Mouse (Mus musculus): ENCODE results near the gene Ckap5. TPM values are rescaled to one million over a fixed set of nuclear protein-coding genes. Genes with fewer than 3 reads are reported as not detected.

The Ckap5 gene
- polyA plus RNA-seq, 1 experiment from 2014 or later, result 123 TPM

GRCm38 (mm10) chr2:91492071-91492635 lies 34.4 kb upstream of the Ckap5 start:
- no peaks in the 10 kb centered on the region for H3K4me1 ChIP-seq (ENCODE audit: control insufficient read depth, insufficient read depth, low read length)
- DNase-seq (ENCODE audit: low spot score) (no peak), ATAC-seq (replicated peaks; ENCODE audit: insufficient number of reproducible peaks, low FRiP score, low TSS enrichment, low read depth) (no peak)
- no peak overlapping the region for H3K4me3 ChIP-seq (ENCODE audit: low read depth, low read length)
- no peaks in the 10 kb centered on the region for H3K27me3 ChIP-seq (ENCODE audit: control insufficient read depth, insufficient read depth, low read length)
- 95% methylated on average over 12 of the region's 12 CpGs for WGBS
- no peak overlapping the region for H3K27ac ChIP-seq (replicated peaks; ENCODE audit: low read depth, low read length)
- peaks cover 9% of the 10 kb centered on the region for H3K36me3 ChIP-seq (replicated peaks; ENCODE audit: control insufficient read depth, insufficient read depth, low read depth, low read length)
- H3K9me3 ChIP-seq (replicated peaks; ENCODE audit: control insufficient read depth, low read length), result no peaks in the 10 kb centered on the region
- no peak overlapping the region for H3K4me2 ChIP-seq (ENCODE audit: low read depth, low read length)
- H3K9ac ChIP-seq (replicated peaks; ENCODE audit: low read length), result no peak overlapping the region

- peaks cover 12% of the 10 kb centered on the region for H3K36me3 ChIP-seq (replicated peaks; ENCODE audit: control insufficient read depth, insufficient read depth, low read depth, low read length)
- H3K4me2 ChIP-seq (ENCODE audit: low read depth, low read length), result no peak overlapping the region
- H3K27me3 ChIP-seq (ENCODE audit: control insufficient read depth, insufficient read depth, low read length), result no peaks in the 10 kb centered on the region
- no peak for ATAC-seq (replicated peaks; ENCODE audit: insufficient number of reproducible peaks, low FRiP score, low TSS enrichment, low read depth)
- H3K4me1 ChIP-seq (ENCODE audit: control insufficient read depth, insufficient read depth, low read length), result no peaks in the 10 kb centered on the region
- WGBS, result 96% methylated on average over 9 of the region's 9 CpGs
- no peak overlapping the region for H3K4me3 ChIP-seq (ENCODE audit: low read depth, low read length)
- no peak overlapping the region for H3K9ac ChIP-seq (replicated peaks; ENCODE audit: low read length)
- no peak overlapping the region for H3K27ac ChIP-seq (replicated peaks; ENCODE audit: low read depth, low read length)
- no peaks in the 10 kb centered on the region for H3K9me3 ChIP-seq (replicated peaks; ENCODE audit: control insufficient read depth, low read length)
- DNase-seq (ENCODE audit: low spot score), result no peak
Observed at GRCm38 (mm10) chr2:91493981-91494380, 32.6 kb upstream of the Ckap5 start.

GRCm38 (mm10) chr2:91498093-91498719 lies 28.4 kb upstream of the Ckap5 start:
- DNase-seq (ENCODE audit: low spot score) (no peak), ATAC-seq (replicated peaks; ENCODE audit: insufficient number of reproducible peaks, low FRiP score, low TSS enrichment, low read depth) (no peak)
- Histone ChIP-seq H3K9me3 (replicated peaks; ENCODE audit: control insufficient read depth, low read length) (no peaks in the 10 kb centered on the region), H3K4me3 (ENCODE audit: low read depth, low read length) (no peak overlapping the region), H3K9ac (replicated peaks; ENCODE audit: low read length) (no peak overlapping the region), H3K4me1 (ENCODE audit: control insufficient read depth, insufficient read depth, low read length) (no peaks in the 10 kb centered on the region), H3K27me3 (ENCODE audit: control insufficient read depth, insufficient read depth, low read length) (no peaks in the 10 kb centered on the region), H3K27ac (replicated peaks; ENCODE audit: low read depth, low read length) (no peak overlapping the region), H3K36me3 (replicated peaks; ENCODE audit: control insufficient read depth, insufficient read depth, low read depth, low read length) (peaks cover 14% of the 10 kb centered on the region), H3K4me2 (ENCODE audit: low read depth, low read length) (no peak overlapping the region)
- WGBS, result 81% methylated on average over 8 of the region's 8 CpGs

GRCm38 (mm10) chr2:91508076-91508475 lies 18.5 kb upstream of the Ckap5 start:
- no peak for DNase-seq (ENCODE audit: low spot score)
- H3K36me3 ChIP-seq (replicated peaks; ENCODE audit: control insufficient read depth, insufficient read depth, low read depth, low read length), result no peaks in the 10 kb centered on the region; the same call in none of the 2 replicates
- 92% methylated on average over 8 of the region's 8 CpGs for whole genome bisulfite sequencing

GRCm38 (mm10) chr2:91517186-91517585 lies 9.4 kb upstream of the Ckap5 start:
- peak; percentile 10 for DNase-seq (ENCODE audit: low spot score)
- no peak overlapping the region for H3K27ac ChIP-seq (replicated peaks; ENCODE audit: low read depth, low read length)
- H3K9me3 ChIP-seq (replicated peaks; ENCODE audit: control insufficient read depth, low read length), result no peaks in the 10 kb centered on the region
- no peak overlapping the region; the same call in 1 of the 2 replicates for H3K9ac ChIP-seq (replicated peaks; ENCODE audit: low read length)
- WGBS, result 18% methylated on average over 2 of the region's 2 CpGs
- H3K27me3 ChIP-seq (ENCODE audit: control insufficient read depth, insufficient read depth, low read length), result no peaks in the 10 kb centered on the region
- no peaks in the 10 kb centered on the region for H3K36me3 ChIP-seq (replicated peaks; ENCODE audit: control insufficient read depth, insufficient read depth, low read depth, low read length)
- no peaks in the 10 kb centered on the region for H3K4me1 ChIP-seq (ENCODE audit: control insufficient read depth, insufficient read depth, low read length)
- H3K4me3 ChIP-seq (ENCODE audit: low read depth, low read length), result no peak overlapping the region
- ATAC-seq (replicated peaks; ENCODE audit: insufficient number of reproducible peaks, low FRiP score, low TSS enrichment, low read depth), result no peak; the same call in 1 of the 2 replicates
- H3K4me2 ChIP-seq (ENCODE audit: low read depth, low read length), result no peak overlapping the region

More at GRCm38 (mm10) chr2:91508076-91508475, 18.5 kb upstream of the Ckap5 start:
- no peaks in the 10 kb centered on the region for H3K27me3 ChIP-seq (ENCODE audit: control insufficient read depth, insufficient read depth, low read length)
- no peaks in the 10 kb centered on the region for H3K9me3 ChIP-seq (replicated peaks; ENCODE audit: control insufficient read depth, low read length)
- no peak overlapping the region for H3K9ac ChIP-seq (replicated peaks; ENCODE audit: low read length)
- no peak for ATAC-seq (replicated peaks; ENCODE audit: insufficient number of reproducible peaks, low FRiP score, low TSS enrichment, low read depth)
- H3K27ac ChIP-seq (replicated peaks; ENCODE audit: low read depth, low read length), result no peak overlapping the region
- H3K4me1 ChIP-seq (ENCODE audit: control insufficient read depth, insufficient read depth, low read length), result no peaks in the 10 kb centered on the region
- H3K4me2 ChIP-seq (ENCODE audit: low read depth, low read length), result no peak overlapping the region
- no peak overlapping the region for H3K4me3 ChIP-seq (ENCODE audit: low read depth, low read length)

GRCm38 (mm10) chr2:91527147-91527486 lies 555 bp downstream of the Ckap5 start:
- no peaks in the 10 kb centered on the region for H3K9me3 ChIP-seq (replicated peaks; ENCODE audit: control insufficient read depth, low read length)
- H3K27me3 ChIP-seq (ENCODE audit: control insufficient read depth, insufficient read depth, low read length), result no peaks in the 10 kb centered on the region
- under 1% methylated on average over 12 of the region's 15 CpGs for WGBS
- ATAC-seq (replicated peaks; ENCODE audit: insufficient number of reproducible peaks, low FRiP score, low TSS enrichment, low read depth) (peak; percentile 84), DNase-seq (ENCODE audit: low spot score) (peak; percentile 60)
- peak overlapping the region; percentile 83 for H3K27ac ChIP-seq (replicated peaks; ENCODE audit: low read depth, low read length)
- H3K4me3 ChIP-seq (ENCODE audit: low read depth, low read length), result peak overlapping the region; percentile 96
- H3K36me3 ChIP-seq (replicated peaks; ENCODE audit: control insufficient read depth, insufficient read depth, low read depth, low read length), result peaks cover 3% of the 10 kb centered on the region; the same call in 1 of the 2 replicates
- H3K4me1 ChIP-seq (ENCODE audit: control insufficient read depth, insufficient read depth, low read length), result no peaks in the 10 kb centered on the region
- peak overlapping the region; percentile 95 for H3K9ac ChIP-seq (replicated peaks; ENCODE audit: low read length)
- H3K4me2 ChIP-seq (ENCODE audit: low read depth, low read length), result peak overlapping the region; percentile 43

GRCm38 (mm10) chr2:91537588-91538205 lies 11.1 kb downstream of the Ckap5 start:
- H3K4me2 ChIP-seq (ENCODE audit: low read depth, low read length), result peak overlapping the region; percentile 39; the same call in 1 of the 2 replicates
- no peak overlapping the region for H3K9ac ChIP-seq (replicated peaks; ENCODE audit: low read length)
- no peaks in the 10 kb centered on the region for H3K36me3 ChIP-seq (replicated peaks; ENCODE audit: control insufficient read depth, insufficient read depth, low read depth, low read length)
- ATAC-seq (replicated peaks; ENCODE audit: insufficient number of reproducible peaks, low FRiP score, low TSS enrichment, low read depth) (peak; percentile 86), DNase-seq (ENCODE audit: low spot score) (peak; percentile 81)
- no peak overlapping the region for H3K27ac ChIP-seq (replicated peaks; ENCODE audit: low read depth, low read length)
- 0 out of 2 replicates have a peak overlapping the region, but pooled peaks have one; percentile 8 for H3K4me3 ChIP-seq (ENCODE audit: low read depth, low read length)
- no peaks in the 10 kb centered on the region for H3K9me3 ChIP-seq (replicated peaks; ENCODE audit: control insufficient read depth, low read length)
- WGBS, result 4% methylated on average over 17 of the region's 17 CpGs
- H3K27me3 ChIP-seq (ENCODE audit: control insufficient read depth, insufficient read depth, low read length), result no peaks in the 10 kb centered on the region
- H3K4me1 ChIP-seq (ENCODE audit: control insufficient read depth, insufficient read depth, low read length), result no peaks in the 10 kb centered on the region

- Histone ChIP-seq H3K4me1 (ENCODE audit: control insufficient read depth, insufficient read depth, low read length) (no peaks in the 10 kb centered on the region), H3K27me3 (ENCODE audit: control insufficient read depth, insufficient read depth, low read length) (no peaks in the 10 kb centered on the region), H3K4me3 (ENCODE audit: low read depth, low read length) (no peak overlapping the region), H3K9me3 (replicated peaks; ENCODE audit: control insufficient read depth, low read length) (no peaks in the 10 kb centered on the region), H3K27ac (replicated peaks; ENCODE audit: low read depth, low read length) (no peak overlapping the region), H3K36me3 (replicated peaks; ENCODE audit: control insufficient read depth, insufficient read depth, low read depth, low read length) (peaks cover 13% of the 10 kb centered on the region; the same call in 1 of the 2 replicates), H3K4me2 (ENCODE audit: low read depth, low read length) (no peak overlapping the region), H3K9ac (replicated peaks; ENCODE audit: low read length) (no peak overlapping the region)
- DNase-seq (ENCODE audit: low spot score) (no peak), ATAC-seq (replicated peaks; ENCODE audit: insufficient number of reproducible peaks, low FRiP score, low TSS enrichment, low read depth) (no peak)
- 91% methylated on average over 2 of the region's 2 CpGs for WGBS
Observed at GRCm38 (mm10) chr2:91568125-91568524, 41.6 kb downstream of the Ckap5 start.
